Mouse (Mus musculus) lung, adult 2 months (tissue): ENCODE data around the gene Tarbp1. TPM values are rescaled to one million over a fixed set of nuclear protein-coding genes. Genes with fewer than 3 reads are reported as not detected.
"Not testable (repeated sequence)": the region's sequence is repeated elsewhere in the genome, so short reads cannot be mapped to it uniquely, and the experiment has no call there.

Experiments used
- DNase-seq: peaks from one replicate; pipeline ENCODE4 v3.0.0; 2022
- H3K4me1 ChIP-seq: fragments of 200-500 bp; 2 replicates; pipeline ENCODE4 v1.6.1; 2011; ENCODE audit warnings: low read length; ENCODE audit not compliant: control insufficient read depth, insufficient read depth
- H3K4me3 ChIP-seq: fragments of 200-500 bp; replicated peaks from 2 replicates; pipeline ENCODE3; 2011; ENCODE audit warnings: low read depth, mild to moderate bottlenecking, control low read depth, low read length; ENCODE audit errors: extremely low read depth
- CTCF ChIP-seq: fragments of 200-500 bp; IDR thresholded peaks from 2 replicates; pipeline ENCODE4 v1.5.1; 2011; ENCODE audit warnings: mild to moderate bottlenecking, low read length, control low read depth; ENCODE audit not compliant: insufficient read depth
- POLR2A ChIP-seq: fragments of 200-500 bp; IDR thresholded peaks from 2 replicates; pipeline ENCODE4 v1.6.1; 2011; ENCODE audit warnings: low read depth, mild to moderate bottlenecking, control low read depth, low read length, borderline replicate concordance; ENCODE audit errors: extremely low read depth
- WGBS: fragments of 180-500 bp; shearing (Covaris S2); methylation state at CpG from one replicate; pipeline ENCODE4 v1.1.7; 2018; 5-methylcytosine and 5-hydroxymethylcytosine counted together
- polyA plus RNA-seq: library from polyadenylated mRNA; depleted of rRNA; stranded (reverse); fragments of >200 nt; gene quantifications from 2 replicates; pipeline ENCODE4 v1.2.3, GENCODE M21; 2012

The Tarbp1 gene
- polyA plus RNA-seq, 1 experiment, result 4.4 TPM

DNA sequence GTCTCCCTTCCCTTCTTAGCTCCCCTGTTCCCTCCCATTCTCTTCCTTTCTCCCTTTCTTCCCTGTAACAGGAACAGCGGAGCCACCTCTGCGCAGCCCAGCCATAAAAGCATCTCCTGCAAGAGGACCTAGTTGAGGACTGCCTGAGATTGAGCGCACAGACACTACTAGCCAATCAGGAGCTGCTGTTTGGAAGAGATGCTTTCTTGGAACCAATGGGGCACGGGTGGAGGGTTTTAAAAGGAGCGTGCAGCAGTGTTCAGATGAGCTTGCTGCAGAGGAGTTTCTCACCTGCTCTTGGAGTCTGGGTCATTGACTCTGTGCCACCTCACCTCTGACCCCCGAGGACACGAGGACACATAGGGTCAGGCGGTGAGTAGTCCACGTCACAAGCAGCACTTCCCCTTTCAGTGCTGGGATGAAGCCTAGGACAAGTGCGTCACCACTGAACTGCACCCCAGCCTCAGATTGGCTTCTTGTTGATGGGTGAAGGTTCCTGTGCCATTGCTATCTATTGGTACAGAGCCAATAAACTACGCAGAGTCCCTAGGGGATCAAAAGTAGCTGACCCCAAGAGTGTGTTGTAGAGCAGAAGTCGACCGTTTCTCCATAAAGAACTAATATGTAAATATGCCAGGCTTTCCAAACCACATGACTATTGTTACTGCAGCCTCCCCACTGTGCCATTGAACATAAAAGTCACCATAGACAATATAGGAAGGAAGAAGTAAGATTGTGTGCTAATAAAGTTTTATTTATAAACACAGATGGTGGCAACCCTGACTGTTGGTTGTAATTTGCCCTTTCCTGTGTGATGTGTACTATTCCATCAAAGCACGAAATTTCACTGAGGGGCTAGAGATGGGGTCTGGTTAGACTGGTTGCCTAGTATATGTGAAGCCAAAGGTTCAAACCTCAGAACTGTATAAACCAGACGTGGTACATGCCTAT lies 19.6 kb upstream of the Tarbp1 start:
- Histone ChIP-seq H3K4me1 (peaks cover 5% of the 10 kb centered on the region), H3K4me3 (no peak overlapping the region)
- DNase-seq, result no peak
- TF ChIP-seq POLR2A (no peak), CTCF (no peak)
- WGBS, result 71% methylated on average over 15 of the region's 15 CpGs

DNA sequence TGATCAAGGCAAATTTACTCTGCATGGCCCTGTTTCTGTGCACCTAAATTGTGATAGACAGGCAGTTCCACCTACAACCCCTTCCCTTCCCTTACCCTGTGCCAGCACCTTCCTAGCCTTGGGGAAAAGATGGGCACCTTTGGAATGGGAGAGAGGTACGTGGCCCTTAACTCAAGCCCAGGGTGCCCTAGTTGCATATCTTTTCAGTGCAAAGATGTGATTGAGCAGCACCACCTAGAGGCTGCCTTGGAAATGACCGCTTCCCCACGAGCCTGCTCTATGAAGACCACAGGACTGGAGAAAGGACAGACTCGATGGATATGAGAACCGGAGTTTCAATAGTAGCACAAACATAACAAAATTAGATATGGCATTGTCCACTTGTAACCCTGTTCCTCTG lies 8.1 kb upstream of the Tarbp1 start:
- Histone ChIP-seq H3K4me1 (no peaks in the 10 kb centered on the region), H3K4me3 (no peak overlapping the region)
- 9% methylated on average over 5 of the region's 5 CpGs for WGBS
- TF ChIP-seq POLR2A, result no peak
- peak; percentile 91 for TF ChIP-seq CTCF
- DNase-seq, result peak; percentile 76

DNA sequence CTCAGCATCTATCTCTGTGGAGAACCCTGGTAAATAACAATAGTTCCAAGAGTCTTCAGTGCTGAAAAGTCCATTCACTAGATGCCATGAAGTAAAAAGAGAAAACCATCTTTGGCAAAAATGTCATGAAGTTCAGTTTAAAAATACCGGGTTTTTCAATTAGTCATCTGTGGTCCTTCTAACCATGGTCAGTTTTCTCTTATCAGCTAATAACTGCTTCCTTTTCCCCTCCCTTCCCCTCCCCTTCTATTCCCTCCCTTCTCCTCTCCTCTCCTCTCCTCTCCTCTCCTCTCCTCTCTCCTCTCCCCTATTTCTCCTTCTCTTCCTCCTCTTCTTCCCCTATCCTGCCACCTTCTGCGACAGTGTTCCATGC lies 7.5 kb upstream of the Tarbp1 start:
- DNase-seq, result no peak
- no peak overlapping the region for H3K4me3 ChIP-seq
- 43% methylated on average over 2 of the region's 2 CpGs for WGBS
- TF ChIP-seq CTCF (no peak), POLR2A (no peak)
- no peaks in the 10 kb centered on the region for H3K4me1 ChIP-seq

DNA sequence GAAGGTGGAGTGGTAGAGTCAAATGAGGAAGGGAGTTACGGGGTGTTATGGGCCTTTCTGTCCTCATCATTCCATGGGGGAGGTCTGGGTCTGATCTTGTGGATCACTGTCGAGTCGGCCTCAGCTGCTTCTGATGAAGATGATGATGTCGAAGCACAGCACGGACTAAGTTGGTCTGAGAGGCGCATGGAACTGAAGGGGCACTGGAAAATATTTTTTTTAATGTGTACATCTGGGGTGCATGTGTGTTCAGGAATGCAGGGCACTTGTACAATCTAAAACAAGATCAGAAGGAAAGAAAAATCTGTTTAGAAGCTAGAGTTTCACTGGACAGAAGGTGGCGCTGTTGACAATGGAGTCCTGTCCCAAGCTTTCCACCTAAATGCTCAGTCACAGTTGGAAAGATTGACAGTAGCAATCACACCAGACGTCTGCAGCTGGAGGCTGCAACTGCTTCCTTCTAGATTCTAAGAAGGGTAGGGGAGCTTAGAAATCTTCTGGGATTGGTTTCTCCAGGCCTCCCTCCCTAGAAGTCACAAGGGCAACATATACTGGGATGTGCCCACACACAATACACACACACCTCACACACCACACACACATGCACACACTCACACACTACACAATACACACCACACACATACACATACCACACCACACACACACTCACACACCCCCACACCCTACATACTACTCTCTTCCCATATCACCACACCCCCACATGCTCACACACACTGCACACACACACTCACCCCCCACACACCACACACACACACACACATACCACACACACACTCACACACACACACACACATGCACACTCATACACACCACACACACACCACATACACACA lies 6.9 kb upstream of the Tarbp1 start:
- no peak overlapping the region for H3K4me3 ChIP-seq
- no peak for TF ChIP-seq POLR2A
- TF ChIP-seq CTCF, result peak; percentile 32; the same call in 1 of the 2 replicates
- peak; percentile 59 for DNase-seq
- H3K4me1 ChIP-seq, result no peaks in the 10 kb centered on the region
- 42% methylated on average over 8 of the region's 8 CpGs for WGBS

DNA sequence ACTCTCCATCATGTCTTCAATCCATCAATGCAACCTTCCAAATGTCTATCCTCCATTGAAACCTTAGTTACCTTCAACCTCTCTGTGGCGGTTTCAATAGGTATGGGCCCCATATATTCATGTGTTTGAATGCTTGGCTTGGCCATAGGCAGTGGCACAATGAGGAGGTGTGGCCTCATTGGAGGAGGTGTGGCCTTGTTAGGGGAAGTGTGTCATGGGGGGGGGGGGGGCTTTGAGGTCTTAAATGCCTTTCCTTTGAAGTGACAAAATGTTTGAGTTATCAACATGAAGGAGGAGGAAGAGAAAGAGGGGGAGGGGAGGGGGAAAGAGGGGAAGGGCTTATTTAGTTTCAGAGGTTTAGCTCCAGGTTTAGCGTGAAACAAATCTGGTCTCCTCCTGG lies 5.5 kb upstream of the Tarbp1 start:
- TF ChIP-seq CTCF, result no peak
- TF ChIP-seq POLR2A, result no peak
- 65% methylated on average over 2 of the region's 2 CpGs for WGBS

DNA sequence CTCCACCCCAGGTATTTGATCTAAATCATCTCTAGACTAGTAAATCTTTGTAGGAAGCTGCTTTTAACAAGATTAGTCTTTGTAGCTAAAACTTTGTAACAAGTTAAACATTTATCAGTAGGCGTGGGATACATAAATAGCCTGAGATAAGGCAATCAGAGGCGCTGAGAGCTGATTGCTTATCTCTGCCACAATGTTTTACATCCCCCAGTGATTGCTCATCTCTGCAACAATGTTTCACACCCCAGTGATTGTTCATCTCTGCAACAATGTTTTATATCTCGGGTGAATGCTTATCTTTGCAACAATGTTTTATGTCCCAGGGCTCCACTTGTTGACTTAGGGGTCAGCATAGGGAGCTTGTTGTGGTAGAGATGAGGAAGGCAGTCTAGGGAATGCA lies 3.8 kb upstream of the Tarbp1 start:
- TF ChIP-seq POLR2A (no peak), CTCF (no peak)
- 23% methylated on average over 3 of the region's 3 CpGs for WGBS
- no peak for DNase-seq
- Histone ChIP-seq H3K4me1 (peaks cover 2% of the 10 kb centered on the region), H3K4me3 (no peak overlapping the region)

More for the DNA sequence above, 5.5 kb upstream of the Tarbp1 start:
- no peak overlapping the region for H3K4me3 ChIP-seq
- H3K4me1 ChIP-seq, result no peaks in the 10 kb centered on the region
- DNase-seq, result no peak

DNA sequence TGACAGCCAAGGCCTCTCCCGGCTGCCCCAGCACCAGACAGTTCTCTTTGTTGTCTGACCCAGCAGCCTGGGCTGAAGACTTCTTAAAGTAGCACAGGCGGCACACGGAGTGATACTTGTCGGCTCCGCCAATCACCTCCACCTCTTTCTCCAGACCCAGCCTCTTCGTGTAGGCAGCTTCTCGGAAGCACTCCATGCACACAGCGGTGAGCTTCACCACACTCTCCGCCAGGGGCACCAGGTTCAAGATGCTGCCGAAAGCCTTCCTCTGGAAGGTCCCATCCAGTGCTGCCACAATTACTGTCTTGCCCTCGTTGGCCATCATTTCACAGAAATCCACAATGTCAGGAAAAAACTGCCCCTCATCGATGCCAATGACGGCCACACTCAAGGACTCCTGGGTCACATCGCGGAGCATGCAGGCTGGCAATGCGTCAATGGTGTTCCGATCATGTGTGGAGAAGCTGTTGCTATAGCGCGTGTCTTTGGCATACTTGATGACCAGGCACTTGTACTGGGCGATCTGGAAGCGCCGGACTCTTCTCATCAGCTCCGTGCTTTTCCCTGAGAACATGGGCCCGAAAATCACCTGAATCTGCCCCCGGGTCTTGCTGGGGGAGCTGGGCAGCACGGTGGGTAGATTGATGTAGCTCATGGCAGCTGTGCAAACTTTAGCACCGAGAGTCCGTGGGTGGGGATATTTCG lies 1.4 kb upstream of the Tarbp1 start:
- 50% methylated on average over 29 of the region's 29 CpGs for WGBS
- peak; percentile 12 for DNase-seq
- H3K4me3 ChIP-seq, H3K4me1 ChIP-seq: not testable (repeated sequence)

DNA sequence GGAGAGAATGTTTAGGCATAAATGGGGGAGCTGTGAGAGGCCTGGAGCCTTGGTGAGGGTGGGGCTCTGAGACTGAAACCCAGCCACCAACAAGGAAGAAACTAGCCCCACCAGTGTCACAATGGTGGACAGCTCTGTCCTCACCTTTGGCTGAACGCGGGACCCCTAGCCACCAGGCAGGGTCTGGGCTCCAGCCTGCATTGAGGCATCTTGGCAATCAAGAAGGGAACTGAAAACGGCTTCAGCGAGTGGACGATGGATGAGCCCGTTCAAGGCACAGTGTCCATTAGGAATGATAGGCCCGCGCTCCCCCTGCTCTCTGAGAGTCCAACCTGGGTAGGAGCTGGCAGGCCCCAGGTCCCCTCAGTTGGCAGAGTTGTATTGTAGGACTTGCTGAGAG lies 873 bp upstream of the Tarbp1 start:
- WGBS, result 59% methylated on average over 8 of the region's 8 CpGs

DNA sequence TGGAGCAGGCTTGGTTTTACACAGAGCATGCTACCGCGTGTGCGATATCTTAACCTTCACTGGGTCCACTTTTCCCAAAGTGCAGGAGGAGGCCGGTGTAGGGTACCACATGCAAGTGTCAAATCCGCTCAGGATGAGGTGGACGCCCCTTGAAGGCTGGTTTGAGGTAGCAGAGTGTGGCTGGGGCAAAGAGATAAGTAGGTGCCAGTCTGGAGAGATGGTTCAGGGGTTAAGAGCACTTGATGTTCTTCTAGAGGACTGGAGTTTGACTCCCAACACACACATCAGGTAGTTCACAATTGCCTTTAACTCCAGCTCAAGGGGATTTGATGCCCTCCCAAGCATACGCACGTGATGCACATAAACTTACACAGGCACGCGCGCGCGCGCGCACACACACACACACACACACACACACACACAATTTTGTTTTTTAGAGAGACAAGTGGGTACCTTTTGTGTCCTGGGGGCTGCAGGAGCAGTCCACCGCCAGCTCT lies 1.0 kb downstream of the Tarbp1 start:
- no peak for DNase-seq
- no peak for TF ChIP-seq CTCF
- 11% methylated on average over 16 of the region's 16 CpGs for whole genome bisulfite sequencing
- peaks cover 4% of the 10 kb centered on the region for H3K4me1 ChIP-seq
- H3K4me3 ChIP-seq, result peak overlapping the region; percentile 70

More for the DNA sequence above, 873 bp upstream of the Tarbp1 start:
- peak; percentile 28 for DNase-seq
- H3K4me3 ChIP-seq, H3K4me1 ChIP-seq: not testable (repeated sequence)
